Mouse (Mus musculus) G1E (cell line): ENCODE data around the gene Olfr1402.

Experiments used
- CTCF ChIP-seq: IDR thresholded peaks from 2 replicates; pipeline ENCODE4 v1.5.1; 2012; ENCODE audit warnings: low read depth, low read length, inconsistent platforms, mixed read lengths
- GATA1 ChIP-seq: IDR thresholded peaks from 2 replicates; pipeline ENCODE4 v1.6.1; 2012; ENCODE audit warnings: borderline replicate concordance, low read length, inconsistent platforms, mixed read lengths

DNA sequence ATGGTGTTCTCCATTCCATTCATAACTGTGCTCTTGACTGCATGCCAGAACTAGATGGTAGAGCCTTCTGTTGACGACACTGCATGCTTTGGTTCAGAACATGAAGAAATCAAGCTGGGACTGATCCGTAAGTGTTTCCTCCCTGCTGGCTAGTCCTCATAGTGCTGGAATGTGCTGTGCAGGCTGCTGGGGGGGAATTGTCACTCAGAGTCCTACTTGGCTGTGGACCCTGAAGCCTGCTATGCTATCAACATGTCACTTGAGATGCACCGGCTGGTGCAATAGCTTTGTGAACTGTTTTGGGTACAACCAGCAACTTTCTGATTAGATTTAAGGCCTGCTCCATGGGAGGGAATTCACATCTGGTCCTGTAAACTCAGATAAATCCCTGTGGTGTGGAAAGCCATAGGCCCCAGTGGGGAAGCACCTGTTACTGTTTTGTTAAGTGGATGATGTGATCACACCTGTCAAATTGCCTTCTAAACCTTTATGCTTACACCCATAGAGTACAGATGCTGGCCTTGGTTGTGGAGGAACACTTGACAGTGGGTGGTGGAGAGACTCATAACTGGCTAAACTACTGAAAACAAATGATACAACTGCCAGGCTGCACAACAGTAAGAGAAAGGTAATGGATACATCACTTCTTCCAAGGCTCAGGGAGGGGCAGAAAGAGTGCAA lies 58.3 kb downstream of the Olfr1402 start:
- TF ChIP-seq CTCF (no peak), GATA1 (no peak)
